Mouse (Mus musculus): Measurements from ENCODE around the gene Tomm40.

Gene Tomm40

DNA sequence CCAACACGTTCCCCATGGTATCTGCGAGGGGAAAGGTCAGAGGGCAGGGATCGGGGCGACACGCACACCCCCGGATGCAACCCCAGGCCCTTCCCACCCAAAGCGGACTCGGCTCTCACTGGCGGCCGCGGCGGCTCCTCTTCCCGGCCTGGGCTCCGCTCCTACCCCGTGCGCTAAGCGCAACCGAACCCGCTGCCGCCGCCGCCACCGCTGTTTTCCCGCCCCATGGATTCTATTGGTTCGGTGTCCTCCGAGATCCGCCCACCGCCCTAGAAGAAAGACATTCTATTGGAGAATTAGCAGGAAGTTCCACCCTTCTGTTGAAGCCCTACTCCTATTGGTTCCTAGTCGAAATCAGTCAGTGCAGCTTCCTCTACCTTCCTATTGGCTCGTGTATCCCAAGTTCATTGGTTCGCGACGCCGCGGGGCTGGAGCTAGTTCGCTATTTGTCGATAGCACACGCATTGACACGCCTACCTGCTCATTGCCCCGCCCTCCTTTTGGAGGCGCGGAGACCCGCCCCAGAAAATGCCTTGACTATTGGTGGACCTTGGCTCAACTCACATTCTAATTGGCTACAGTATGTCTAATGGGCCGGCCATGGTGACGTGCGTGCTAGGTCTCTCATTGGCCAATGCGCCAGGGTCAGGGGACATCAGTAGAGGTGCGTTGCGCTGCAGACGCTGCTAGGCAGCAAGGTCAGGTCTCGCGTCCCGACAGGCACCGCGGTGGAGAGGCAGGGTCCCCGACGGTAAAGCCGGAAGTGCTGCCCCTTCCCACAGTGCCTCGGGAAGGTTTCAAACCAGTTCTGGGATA is at the start of gene Tomm40:
TSS of gene Tomm40 (minus strand) at position 200 of the 816 bp plus-strand sequence.
- in situ Hi-C loops (cut with MboI, MseI) = no loop called here

DNA sequence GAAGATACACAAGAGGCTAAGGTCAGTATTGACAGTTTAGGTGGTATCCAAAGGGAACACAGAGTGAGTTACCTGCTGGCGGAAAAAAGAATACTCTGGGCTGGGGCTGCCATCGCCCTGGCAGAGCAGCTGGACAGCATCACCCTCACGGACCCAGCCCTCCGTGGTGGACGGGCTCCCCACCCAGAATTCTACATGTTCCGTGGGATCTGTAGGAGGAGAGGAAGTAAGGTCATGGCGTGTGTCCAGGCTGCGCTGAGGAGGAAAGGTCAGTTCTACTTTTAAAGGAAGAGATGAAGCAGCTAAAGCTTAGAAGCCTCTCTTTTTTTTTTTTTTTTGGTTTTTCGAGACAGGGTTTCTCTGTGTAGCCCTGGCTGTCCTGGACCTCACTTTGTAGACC is 49.3 kb upstream of the Tomm40 start:
- in situ Hi-C loops (cut with MboI, MseI) = no loop called here

DNA sequence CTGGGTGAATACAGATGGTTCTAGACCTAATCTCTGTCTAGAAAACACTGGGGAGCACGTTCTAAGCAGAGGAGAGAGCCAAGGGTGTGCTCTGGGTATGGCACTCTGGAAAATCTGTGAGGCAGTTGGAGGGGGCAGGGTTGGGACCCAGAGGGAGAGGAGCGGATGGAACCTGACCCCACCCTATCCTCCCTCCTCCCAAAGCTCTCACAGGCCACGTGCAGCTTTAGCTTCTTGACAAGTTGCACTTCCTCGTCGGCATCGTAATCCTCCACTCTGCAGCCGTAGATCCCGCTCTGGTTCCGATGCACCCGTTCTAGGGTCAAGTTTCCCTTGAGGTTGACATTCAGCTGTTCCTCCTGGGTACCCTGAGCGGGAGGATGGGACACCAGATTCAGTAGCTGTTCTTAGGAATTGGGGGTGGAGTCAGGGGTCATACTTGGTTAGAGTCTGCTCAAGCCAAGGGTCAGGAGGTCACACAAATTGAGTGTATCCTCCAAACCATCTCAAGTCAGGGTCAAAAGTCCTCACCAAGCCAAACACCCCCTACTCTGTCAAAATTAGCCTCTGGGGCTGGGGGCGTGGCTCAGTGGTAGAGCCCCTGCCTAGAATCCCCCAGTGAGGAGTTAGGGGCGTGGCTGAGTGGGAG is 48.7 kb upstream of the Tomm40 start:
- in situ Hi-C loops (cut with MboI, MseI) = no loop called here

DNA sequence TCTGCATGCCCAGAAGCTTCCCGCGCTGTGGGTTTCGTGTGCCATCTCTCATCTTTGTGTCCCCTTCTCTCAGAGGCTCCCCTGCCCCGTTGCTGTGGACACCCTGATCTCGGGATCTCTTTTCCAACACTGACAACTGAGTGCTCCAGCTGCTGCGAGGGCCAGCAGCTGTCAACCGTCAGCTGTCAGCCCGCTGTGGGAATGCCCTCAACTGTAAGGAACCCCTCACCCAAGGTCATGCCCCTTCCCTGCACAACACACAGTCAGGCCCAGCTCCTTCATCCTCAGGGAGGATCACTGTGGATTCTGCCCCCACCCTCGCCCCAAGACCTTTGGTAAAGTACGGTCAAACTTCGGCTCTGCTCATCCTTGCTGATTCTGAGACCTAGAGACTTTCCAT is 47.0 kb upstream of the Tomm40 start:
- in situ Hi-C loops (cut with MboI, MseI) = no loop called here

DNA sequence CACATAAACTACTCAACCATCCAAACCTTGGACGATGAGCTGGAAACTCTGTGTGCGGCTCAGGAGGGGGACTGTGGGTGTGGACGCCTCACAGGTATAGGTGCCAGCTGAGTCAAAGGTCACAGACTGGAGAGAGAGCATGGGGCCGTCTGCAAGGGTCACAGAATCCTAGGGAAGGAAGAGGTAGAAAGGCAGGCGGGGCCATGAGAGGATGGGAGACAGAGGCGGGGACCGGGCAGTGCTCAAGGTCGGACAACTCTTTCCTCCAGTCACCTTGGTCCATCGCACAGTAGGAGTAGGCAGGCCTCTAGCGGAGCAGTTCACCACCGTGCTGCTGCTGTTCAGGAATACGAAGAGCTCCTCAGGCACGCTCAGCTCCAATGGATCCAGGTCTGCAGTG is 44.8 kb upstream of the Tomm40 start:
- in situ Hi-C loops (cut with MboI, MseI) = no loop called here

DNA sequence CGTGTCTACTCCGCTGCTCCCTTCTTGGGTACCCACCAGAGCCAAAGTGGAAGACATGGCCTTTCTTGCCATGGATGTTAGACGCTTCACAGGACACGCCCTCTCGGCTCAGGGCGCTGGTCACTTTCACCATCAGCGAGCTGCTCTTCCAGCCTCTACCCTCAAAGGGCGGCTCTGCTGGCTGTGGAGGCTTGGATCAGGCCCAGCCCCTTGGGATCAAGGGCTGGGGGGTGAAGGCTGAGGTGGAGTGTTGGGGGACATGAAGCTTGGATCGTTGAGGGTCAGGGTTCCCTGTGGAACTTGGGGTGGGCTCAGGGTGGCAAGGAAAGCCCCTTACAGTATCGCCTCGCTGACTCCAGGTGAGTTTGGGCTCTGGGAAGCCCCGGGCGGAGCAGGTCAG is 43.4 kb upstream of the Tomm40 start:
- in situ Hi-C loops (cut with MboI, MseI) = no loop called here

DNA sequence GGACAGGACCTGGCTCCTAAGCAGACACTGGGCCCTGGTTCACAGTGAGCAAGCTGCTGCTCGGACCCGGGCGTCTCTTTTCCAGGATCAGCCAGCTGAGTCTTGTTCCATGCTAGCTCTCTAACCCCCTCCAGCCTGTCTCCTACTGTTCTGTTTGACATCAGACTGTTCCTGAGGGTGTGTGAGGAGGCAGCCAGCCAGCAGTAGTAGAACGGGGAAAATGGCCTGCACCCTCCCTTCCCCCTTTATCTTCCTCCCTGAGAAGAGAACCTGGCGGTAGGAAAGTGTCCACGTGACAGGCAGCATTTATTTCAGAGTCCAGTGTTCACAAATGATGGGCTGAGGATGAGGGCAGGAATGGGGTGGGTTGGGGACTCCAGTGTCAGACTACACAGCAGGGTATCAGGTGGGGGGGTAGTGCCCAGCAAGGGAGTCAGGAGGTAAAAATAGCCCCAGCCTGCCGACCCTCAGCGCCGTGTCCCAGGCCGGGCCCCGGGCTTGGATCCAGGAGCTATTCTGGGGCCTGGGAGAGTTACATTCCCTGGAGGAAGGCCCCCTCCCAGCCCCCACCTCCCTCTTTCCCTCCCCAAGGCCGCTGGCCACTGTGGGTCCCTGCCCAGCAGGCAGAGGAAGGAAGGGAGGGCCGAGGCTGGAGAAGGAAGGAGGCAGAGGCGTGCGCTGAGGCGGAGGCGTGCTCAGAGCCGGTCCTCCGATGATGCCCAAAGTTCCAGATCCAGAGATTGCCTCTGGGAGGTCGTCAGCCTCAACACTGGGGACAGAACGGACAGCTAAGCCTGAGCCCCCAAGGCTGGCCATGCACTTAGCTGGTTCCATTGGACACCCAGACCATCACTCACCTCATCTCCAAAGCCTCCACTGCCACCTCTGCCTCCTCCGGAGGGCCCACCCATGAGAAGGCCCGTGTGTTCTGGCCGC is 40.9 kb upstream of the Tomm40 start:
- in situ Hi-C loops (cut with MboI, MseI) = no loop called here

DNA sequence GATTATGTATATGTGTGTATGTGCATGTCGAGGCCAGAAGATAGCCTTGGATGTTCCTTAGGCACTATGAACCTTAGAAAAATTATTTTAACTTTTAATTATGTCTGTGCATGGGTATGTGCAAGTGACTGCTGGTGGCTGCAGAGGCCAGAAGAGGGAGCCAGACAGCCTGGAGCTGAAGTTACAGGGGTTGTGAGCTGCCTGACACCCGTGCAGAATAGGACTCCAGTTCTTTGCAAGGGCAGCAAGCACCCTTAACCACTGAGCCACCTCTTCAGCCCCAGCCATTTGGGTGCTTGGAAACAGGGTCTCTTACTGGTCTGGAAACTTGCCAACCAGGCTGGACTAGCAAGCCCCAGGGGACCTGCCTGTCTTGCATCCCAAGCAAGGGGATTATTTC is 39.8 kb upstream of the Tomm40 start:
- in situ Hi-C loops (cut with MboI, MseI) = no loop called here

DNA sequence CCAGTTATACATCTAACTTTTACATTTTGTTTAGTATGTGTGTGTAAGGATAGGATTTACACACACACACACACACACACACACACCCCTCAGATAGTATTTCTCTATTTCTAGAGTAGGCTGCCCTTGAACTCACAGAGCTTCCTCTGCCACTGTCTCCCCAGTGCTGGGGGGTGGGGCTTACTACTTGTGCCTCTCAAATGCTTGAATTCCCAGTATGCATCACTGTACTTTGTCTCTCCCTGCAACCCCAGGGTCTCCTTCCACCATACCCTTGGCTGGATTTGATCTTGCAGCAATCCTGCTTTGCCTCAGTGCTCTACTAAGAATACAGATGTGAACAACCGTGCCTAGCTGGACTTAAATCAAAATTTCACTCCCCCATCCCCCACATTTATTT is 38.8 kb upstream of the Tomm40 start:
- in situ Hi-C loops (cut with MboI, MseI) = loop anchor here (5.0 kb wide), 1 partner anchor 33 kb away; no protein-coding TSS in a partner anchor

DNA sequence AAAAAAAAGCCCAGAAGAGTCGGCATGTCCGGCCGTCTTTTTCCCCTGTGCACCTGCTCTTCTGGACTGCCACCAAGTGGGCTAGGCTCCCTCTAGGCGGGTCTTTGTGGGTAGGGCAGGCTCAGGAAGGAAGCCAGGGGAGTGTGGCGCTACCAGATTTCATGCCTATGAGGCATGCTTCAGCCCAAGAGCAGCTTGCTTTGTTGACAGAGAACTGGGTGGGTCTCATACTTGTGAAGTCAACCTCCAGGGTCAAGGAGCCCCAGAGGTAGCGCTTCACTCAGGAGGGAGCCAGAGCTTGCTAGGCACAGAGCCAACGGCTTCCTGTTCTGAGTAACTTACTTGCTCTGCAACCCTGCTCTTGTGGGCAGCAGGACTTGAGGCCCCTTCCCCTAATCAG is 38.3 kb upstream of the Tomm40 start:
- in situ Hi-C loops (cut with MboI, MseI) = loop anchor here (5.0 kb wide), 1 partner anchor 34 kb away; no protein-coding TSS in a partner anchor

DNA sequence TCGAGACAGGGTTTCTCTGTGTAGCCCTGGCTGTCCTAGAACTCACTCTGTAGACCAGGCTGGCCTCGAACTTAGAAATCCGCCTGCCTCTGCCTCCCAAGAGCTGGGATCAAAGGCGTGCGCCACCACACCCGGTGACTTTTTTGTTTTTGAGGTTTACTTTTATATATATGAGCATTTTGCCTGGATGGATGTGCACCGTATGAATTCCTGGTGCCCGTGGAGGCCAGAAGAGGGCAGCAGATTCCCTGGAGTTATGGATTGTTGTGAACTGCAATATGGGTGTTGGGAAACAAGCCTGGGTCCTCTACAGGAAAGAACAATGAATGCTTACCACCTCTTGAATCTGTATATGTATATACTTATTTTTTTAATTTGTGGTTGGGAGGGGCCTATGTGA is 37.4 kb upstream of the Tomm40 start:
- in situ Hi-C loops (cut with MboI, MseI) = loop anchor here (5.0 kb wide), 1 partner anchor 35 kb away; no protein-coding TSS in a partner anchor

DNA sequence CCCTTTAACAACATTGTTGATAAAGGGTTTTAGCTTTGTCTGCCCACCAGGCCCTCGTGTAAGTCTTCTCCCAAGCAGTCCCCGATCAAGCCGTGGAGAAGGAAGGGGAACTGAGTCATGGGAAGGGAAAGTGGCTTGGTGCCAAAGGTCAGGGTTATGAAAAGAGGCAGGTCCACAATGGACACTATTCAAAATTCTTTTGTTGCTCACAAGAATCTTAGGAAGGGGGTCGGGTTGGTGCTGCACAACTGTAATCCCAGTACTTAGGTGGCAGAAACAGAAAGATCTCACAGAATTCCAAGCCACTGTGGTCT is 35.8 kb upstream of the Tomm40 start:
- in situ Hi-C loops (cut with MboI, MseI) = loop anchor here (5.0 kb wide), 1 partner anchor 36 kb away; no protein-coding TSS in a partner anchor

DNA sequence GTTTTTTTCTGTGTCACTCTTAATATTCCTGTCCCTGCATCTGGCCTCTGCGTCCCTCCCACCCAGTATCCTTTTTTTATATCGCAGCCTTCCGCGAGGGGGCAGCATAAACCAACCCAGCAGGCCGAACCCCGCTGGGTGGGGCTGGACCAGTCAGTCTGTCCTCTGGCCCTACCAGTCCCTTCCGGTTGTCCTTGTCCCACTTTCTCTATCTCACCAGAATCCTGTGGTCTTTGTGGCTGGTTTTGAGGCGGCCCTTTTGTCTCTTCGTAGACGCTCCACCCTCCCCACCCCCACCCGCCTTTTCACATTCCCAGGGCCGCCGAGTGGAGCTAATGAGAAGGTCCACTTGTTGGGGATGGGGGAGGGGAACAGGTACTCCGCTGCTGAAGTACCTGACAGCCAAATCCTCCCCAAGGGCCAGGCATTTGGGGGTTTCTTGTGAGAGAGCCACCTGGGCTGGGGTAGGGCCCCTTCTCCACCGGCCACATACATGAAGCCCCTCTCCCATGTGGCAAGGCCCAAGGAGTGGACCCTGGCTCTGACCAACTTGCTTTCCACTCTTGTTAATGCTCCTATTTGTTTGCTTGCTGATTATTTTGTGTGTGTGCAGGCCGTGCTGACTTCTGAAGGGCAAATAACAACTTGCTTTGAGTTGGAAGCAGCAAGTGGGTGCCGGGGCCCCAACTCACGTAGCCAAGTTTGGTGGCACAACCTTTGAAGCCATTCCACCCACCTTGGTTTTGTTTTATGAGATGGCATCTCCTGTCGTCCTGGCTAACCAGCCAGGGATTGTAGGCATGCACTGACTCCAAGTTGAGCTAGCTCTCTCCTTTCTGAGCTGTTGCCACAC is 35.2 kb upstream of the Tomm40 start, which contains the start of gene Nectin2:
TSS of gene Nectin2 (minus strand) at position 267 of the 853 bp plus-strand sequence.
- in situ Hi-C loops (cut with MboI, MseI) = loop anchor here (5.0 kb wide), 1 partner anchor 37 kb away; no protein-coding TSS in a partner anchor

DNA sequence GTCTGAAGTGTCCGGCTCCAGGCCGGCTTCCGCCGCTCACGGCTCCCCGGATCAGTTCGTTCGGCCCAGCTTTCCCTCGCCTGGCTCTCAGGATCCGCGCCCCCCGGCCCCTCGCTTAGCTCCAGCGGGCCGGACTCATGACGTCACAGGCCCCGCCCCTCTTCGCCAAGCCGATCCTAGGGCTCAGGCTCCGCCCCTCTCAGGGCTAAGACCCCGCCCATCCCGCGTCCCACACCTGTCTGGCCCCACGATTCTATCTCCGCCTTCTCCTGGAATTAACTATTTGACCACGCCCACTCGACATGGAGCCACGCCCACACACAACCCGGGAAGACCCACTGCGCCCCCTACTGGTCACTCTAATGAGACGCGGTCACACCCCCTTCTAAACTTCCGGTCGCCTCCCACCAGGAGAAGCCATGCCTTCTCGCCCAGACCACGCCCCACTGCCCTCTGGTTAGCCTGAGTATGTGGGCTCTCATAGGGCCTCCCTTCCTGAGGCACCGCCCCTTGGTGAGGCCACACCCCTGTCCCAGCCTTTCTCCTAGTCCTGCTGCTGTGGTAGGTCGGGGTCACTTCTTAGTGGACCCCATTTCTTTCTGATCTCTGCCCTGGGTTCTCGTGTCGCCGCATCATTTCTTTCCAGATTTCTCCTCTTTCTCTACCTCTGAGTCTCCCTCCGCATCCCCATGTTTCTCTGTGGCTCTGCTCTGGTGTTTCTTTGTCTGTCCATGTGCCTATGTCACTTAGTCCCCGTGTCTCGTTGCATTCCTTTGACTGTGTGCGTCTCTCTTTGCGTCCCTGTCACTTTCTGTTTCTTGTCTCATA is 34.4 kb upstream of the Tomm40 start:
- in situ Hi-C loops (cut with MboI, MseI) = loop anchor here (5.0 kb wide), 1 partner anchor 38 kb away; no protein-coding TSS in a partner anchor

DNA sequence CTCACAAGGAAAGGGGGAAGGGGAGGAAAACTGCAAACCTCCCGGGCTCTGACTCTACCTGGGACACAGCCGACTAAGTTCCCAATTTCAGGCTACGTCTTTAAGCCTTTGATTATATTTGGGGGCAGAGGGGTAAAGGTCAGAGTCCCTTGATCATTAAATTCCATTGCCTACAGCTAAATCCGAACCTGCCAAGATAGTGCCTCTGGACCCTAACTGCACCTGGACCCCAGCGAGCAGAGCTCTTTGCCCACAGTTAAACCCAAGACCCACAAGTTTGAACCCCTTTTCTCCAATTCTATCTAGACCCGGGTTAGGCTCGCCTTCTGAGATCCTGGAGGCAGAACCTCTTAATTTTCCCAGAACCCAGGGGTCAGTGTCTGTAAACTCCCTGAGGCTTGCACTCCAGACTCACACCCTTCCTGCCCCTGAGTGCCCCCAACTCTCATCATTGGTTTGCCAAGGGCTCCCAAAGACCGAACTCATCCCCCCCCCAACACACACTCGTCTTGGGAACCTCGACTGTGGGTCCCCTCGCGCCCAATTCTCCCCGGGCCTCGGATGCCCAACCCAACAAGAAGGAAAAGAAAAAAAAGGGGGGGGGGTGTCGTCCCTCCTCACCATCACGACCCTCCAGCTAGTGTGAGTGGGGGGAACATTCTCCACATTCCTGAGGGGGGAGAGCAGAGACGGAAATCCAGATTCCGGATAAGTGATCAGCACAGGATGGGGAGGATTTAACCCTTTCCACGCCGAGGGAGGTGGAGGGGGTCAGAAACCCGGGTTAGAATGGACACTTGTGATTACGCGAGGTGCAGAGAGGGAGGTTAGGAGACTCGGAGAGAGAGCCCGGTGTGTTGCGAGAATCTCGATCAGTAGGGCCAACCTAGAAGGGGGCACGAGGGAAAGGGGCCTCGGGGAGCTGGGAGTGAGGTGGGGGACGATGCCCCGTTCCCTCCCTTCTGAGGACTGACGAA is 33.3 kb upstream of the Tomm40 start:
- in situ Hi-C loops (cut with MboI, MseI) = no loop called here

DNA sequence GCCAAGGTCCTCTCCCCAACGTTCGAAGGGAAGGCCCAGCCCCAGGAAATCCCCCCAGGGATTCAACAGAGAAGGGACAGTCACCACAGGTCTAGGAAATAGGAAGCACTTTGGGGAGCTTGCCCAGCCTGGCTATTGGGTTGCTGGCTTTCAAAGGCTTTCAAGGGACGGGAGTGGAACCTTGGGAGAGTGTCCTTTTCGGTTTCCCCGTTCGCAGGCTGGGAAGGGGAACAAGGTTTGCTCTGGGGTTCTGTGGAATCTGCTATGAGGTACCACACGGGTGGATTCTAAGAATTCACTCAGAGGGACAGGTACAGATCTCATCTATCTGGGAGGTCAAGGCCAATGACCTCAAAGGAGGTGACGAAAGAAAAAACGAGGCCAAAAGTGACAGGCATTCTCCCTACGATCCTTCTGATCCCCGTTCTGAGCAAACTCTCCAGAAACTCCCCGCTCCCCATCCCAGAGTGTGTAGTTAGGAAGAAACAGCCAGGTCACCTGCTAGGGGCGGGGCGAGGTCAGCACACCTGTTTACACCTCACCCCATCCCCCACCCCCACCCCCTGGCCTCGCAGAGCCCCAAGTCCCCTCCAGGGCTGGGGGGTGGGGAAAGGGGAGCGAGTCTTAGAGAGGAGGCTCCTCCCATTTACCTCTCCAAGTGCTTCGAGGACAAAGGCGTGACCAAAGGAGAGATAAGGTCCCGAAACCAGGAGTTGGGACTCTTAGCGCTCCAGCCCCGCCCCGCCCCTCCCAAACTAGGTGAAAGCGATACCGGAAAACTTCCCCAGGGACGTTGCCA is 32.4 kb upstream of the Tomm40 start:
- in situ Hi-C loops (cut with MboI, MseI) = no loop called here

DNA sequence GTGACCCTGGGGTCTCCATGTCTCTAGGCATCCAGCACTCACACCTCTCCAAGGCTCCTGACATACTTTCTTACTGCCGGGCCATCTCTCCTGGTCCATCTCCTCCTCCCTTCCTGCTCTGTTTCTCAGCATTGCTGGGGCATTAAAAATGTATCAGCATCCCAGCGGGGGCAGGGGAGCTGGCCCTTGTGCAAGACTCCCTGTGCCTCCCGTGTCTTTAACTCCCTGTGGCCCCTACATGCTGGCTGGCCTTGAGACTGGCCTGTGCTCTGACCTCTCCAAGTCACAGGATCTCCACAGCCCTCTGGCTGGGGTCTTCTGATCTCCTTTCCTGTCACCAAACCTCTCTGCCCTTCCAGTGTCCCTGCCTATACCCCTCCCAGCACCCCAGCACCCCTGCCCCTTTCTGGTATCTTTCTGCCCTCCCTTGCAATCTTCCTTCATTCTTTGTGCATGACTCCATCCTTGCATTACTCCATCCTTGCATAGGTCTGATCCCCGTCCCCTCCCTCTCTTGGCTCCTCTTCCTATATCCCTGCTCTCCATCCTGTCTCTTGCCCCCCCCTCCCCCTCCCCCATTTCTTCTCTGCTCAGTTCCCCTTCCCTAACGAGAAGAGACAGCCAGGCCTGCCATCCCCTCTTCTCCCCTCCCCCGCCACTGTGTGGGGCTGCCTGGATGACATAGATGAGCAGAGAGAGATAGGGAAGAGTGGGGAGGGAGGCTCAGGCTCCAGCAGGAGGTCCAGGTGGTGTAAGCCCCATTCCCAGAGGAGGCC is 31.4 kb upstream of the Tomm40 start:
- in situ Hi-C loops (cut with MboI, MseI) = no loop called here

All from T-helper 1 cell (primary cell).